Mouse (Mus musculus): ENCODE results near the gene Ring1. TPM values are rescaled to one million over a fixed set of nuclear protein-coding genes. Genes with fewer than 3 reads are reported as not detected.

The Ring1 gene
- polyA plus RNA-seq, 2 experiments = 7.0 to 54.0 TPM

GRCm38 (mm10) chr17:34036647-34037046 lies 12.2 kb upstream of the Ring1 start:
- Histone ChIP-seq H3K27ac (replicated peaks; ENCODE audit: low read depth, low read length) (no peak overlapping the region), H3K9ac (ENCODE audit: low read depth, low read length, severe bottlenecking) (no peak overlapping the region), H3K36me3 (ENCODE audit: control insufficient read depth, insufficient read depth, low read length) (peaks cover 47% of the 10 kb centered on the region), H3K4me2 (replicated peaks; ENCODE audit: low read depth, low read length, severe bottlenecking) (no peak overlapping the region), H3K4me3 (replicated peaks; ENCODE audit: low read length) (no peak overlapping the region), H3K27me3 (ENCODE audit: control insufficient read depth, insufficient read depth, low read length) (no peaks in the 10 kb centered on the region), H3K9me3 (ENCODE audit: control insufficient read depth, low read length) (no peaks in the 10 kb centered on the region), H3K4me1 (ENCODE audit: control insufficient read depth, insufficient read depth, low read length) (peaks cover 27% of the 10 kb centered on the region)
- WGBS = 87% methylated on average over 10 of the region's 10 CpGs
- TF ChIP-seq POLR2A (IDR thresholded peaks at IDR 0.05; ENCODE audit: borderline replicate concordance, extremely low read depth, insufficient read depth, insufficient read length) = no peak
- DNase-seq (ENCODE audit: low spot score) (no peak), ATAC-seq (ENCODE audit: low FRiP score, low read depth) (no peak)

- no peak overlapping the region for H3K9ac ChIP-seq (ENCODE audit: low read depth, low read length, severe bottlenecking)
- no peak for TF ChIP-seq POLR2A (IDR thresholded peaks at IDR 0.05; ENCODE audit: borderline replicate concordance, extremely low read depth, insufficient read depth, insufficient read length)
- no peaks in the 10 kb centered on the region for H3K9me3 ChIP-seq (ENCODE audit: control insufficient read depth, low read length)
- no peak for ATAC-seq (ENCODE audit: low FRiP score, low read depth)
- WGBS = 96% methylated on average over 9 of the region's 9 CpGs
- H3K27ac ChIP-seq (replicated peaks; ENCODE audit: low read depth, low read length) = no peak overlapping the region
- H3K4me2 ChIP-seq (replicated peaks; ENCODE audit: low read depth, low read length, severe bottlenecking) = no peak overlapping the region
- no peak overlapping the region for H3K4me3 ChIP-seq (replicated peaks; ENCODE audit: low read length)
- H3K27me3 ChIP-seq (ENCODE audit: control insufficient read depth, insufficient read depth, low read length) = no peaks in the 10 kb centered on the region
- H3K4me1 ChIP-seq (ENCODE audit: control insufficient read depth, insufficient read depth, low read length) = peaks cover 27% of the 10 kb centered on the region
- H3K36me3 ChIP-seq (ENCODE audit: control insufficient read depth, insufficient read depth, low read length) = peaks cover 49% of the 10 kb centered on the region
- DNase-seq (ENCODE audit: low spot score) = no peak
Observed at GRCm38 (mm10) chr17:34035517-34035916, 11.0 kb upstream of the Ring1 start.

- DNase-seq (ENCODE audit: low spot score) = no peak
- H3K36me3 ChIP-seq (ENCODE audit: control insufficient read depth, insufficient read depth, low read length) = peaks cover 63% of the 10 kb centered on the region
Observed at GRCm38 (mm10) chr17:34034064-34034463, 9.6 kb upstream of the Ring1 start.

GRCm38 (mm10) chr17:34033441-34033840 lies 9.0 kb upstream of the Ring1 start:
- 90% methylated on average over 9 of the region's 9 CpGs for WGBS
- no peak for TF ChIP-seq POLR2A (IDR thresholded peaks at IDR 0.05; ENCODE audit: borderline replicate concordance, extremely low read depth, insufficient read depth, insufficient read length)
- Histone ChIP-seq H3K4me1 (ENCODE audit: control insufficient read depth, insufficient read depth, low read length) (peaks cover 24% of the 10 kb centered on the region), H3K27ac (replicated peaks; ENCODE audit: low read depth, low read length) (no peak overlapping the region), H3K9ac (ENCODE audit: low read depth, low read length, severe bottlenecking) (peak overlapping the region; percentile 96; the same call in 1 of the 2 replicates), H3K9me3 (ENCODE audit: control insufficient read depth, low read length) (no peaks in the 10 kb centered on the region), H3K36me3 (ENCODE audit: control insufficient read depth, insufficient read depth, low read length) (peaks cover 69% of the 10 kb centered on the region), H3K4me3 (replicated peaks; ENCODE audit: low read length) (peak overlapping the region; percentile 89), H3K4me2 (replicated peaks; ENCODE audit: low read depth, low read length, severe bottlenecking) (peak overlapping the region; percentile 89; the same call in 1 of the 2 replicates), H3K27me3 (ENCODE audit: control insufficient read depth, insufficient read depth, low read length) (no peaks in the 10 kb centered on the region)
- ATAC-seq (ENCODE audit: low FRiP score, low read depth) (no peak), DNase-seq (ENCODE audit: low spot score) (no peak)

More at GRCm38 (mm10) chr17:34034064-34034463, 9.6 kb upstream of the Ring1 start:
- 85% methylated on average over 10 of the region's 10 CpGs for WGBS
- ATAC-seq (ENCODE audit: low FRiP score, low read depth) = no peak
- Histone ChIP-seq H3K4me1 (ENCODE audit: control insufficient read depth, insufficient read depth, low read length) (peaks cover 31% of the 10 kb centered on the region), H3K27ac (replicated peaks; ENCODE audit: low read depth, low read length) (no peak overlapping the region), H3K4me2 (replicated peaks; ENCODE audit: low read depth, low read length, severe bottlenecking) (no peak overlapping the region), H3K4me3 (replicated peaks; ENCODE audit: low read length) (no peak overlapping the region), H3K27me3 (ENCODE audit: control insufficient read depth, insufficient read depth, low read length) (no peaks in the 10 kb centered on the region), H3K9me3 (ENCODE audit: control insufficient read depth, low read length) (no peaks in the 10 kb centered on the region), H3K9ac (ENCODE audit: low read depth, low read length, severe bottlenecking) (no peak overlapping the region)
- TF ChIP-seq POLR2A (IDR thresholded peaks at IDR 0.05; ENCODE audit: borderline replicate concordance, extremely low read depth, insufficient read depth, insufficient read length) = no peak

GRCm38 (mm10) chr17:34032806-34033205 lies 8.3 kb upstream of the Ring1 start:
- DNase-seq (ENCODE audit: low spot score) (no peak), ATAC-seq (ENCODE audit: low FRiP score, low read depth) (no peak)
- peak overlapping the region; percentile 89 for H3K4me2 ChIP-seq (replicated peaks; ENCODE audit: low read depth, low read length, severe bottlenecking)
- H3K36me3 ChIP-seq (ENCODE audit: control insufficient read depth, insufficient read depth, low read length) = peaks cover 71% of the 10 kb centered on the region
- TF ChIP-seq POLR2A (IDR thresholded peaks at IDR 0.05; ENCODE audit: borderline replicate concordance, extremely low read depth, insufficient read depth, insufficient read length) = no peak
- peak overlapping the region; percentile 89 for H3K4me3 ChIP-seq (replicated peaks; ENCODE audit: low read length)
- no peak overlapping the region for H3K27ac ChIP-seq (replicated peaks; ENCODE audit: low read depth, low read length)
- peaks cover 21% of the 10 kb centered on the region for H3K4me1 ChIP-seq (ENCODE audit: control insufficient read depth, insufficient read depth, low read length)
- H3K9ac ChIP-seq (ENCODE audit: low read depth, low read length, severe bottlenecking) = peak overlapping the region; percentile 96
- no peaks in the 10 kb centered on the region for H3K27me3 ChIP-seq (ENCODE audit: control insufficient read depth, insufficient read depth, low read length)
- no peaks in the 10 kb centered on the region for H3K9me3 ChIP-seq (ENCODE audit: control insufficient read depth, low read length)
- WGBS = 49% methylated on average over 9 of the region's 9 CpGs

Measured in limb, embryonic 14.5 days (tissue).